Mouse (Mus musculus) limb, embryonic 14.5 days (tissue): ENCODE results near the gene Nup205. TPM values are rescaled to one million over a fixed set of nuclear protein-coding genes. Genes with fewer than 3 reads are reported as not detected.
"Not testable (repeated sequence)": the region's sequence is repeated elsewhere in the genome, so short reads cannot be mapped to it uniquely, and the experiment has no call there.

Experiments used
- ATAC-seq: fragments of 200-750 bp; cut with Nextera tagmentation; 2 replicates; pipeline ENCODE4 v1.8.0; 2017; ENCODE audit warnings: low read depth, moderate number of reproducible peaks, moderate TSS enrichment; ENCODE audit not compliant: low FRiP score
- DNase-seq: peaks from one replicate; pipeline ENCODE4 v3.0.0-alpha.2; 2015; ENCODE audit warnings: low spot score
- H3K27ac ChIP-seq: fragments of 300-500 bp; sonication (generic); replicated peaks from 2 replicates; pipeline ENCODE4 v1.5.1; 2014; ENCODE audit warnings: low read depth, mild to moderate bottlenecking, low read length, moderate library complexity, mixed read lengths
- H3K27me3 ChIP-seq: fragments of 300-500 bp; sonication (generic); 2 replicates; pipeline ENCODE4 v1.6.1; 2014; ENCODE audit warnings: low read length, mixed read lengths; ENCODE audit not compliant: control insufficient read depth, insufficient read depth
- H3K36me3 ChIP-seq: fragments of 300-500 bp; sonication (generic); 2 replicates; pipeline ENCODE4 v1.6.1; 2014; ENCODE audit warnings: mild to moderate bottlenecking, low read length, moderate library complexity, mixed read lengths; ENCODE audit not compliant: control insufficient read depth, insufficient read depth
- H3K4me1 ChIP-seq: fragments of 300-500 bp; sonication (generic); 2 replicates; pipeline ENCODE4 v1.6.1; 2014; ENCODE audit warnings: antibody characterized with exemption, low read length, mixed read lengths; ENCODE audit not compliant: control insufficient read depth, insufficient read depth
- H3K4me2 ChIP-seq: fragments of 300-500 bp; sonication (generic); replicated peaks from 2 replicates; pipeline ENCODE4 v1.6.1; 2014; ENCODE audit warnings: low read depth, mild to moderate bottlenecking, low read length, moderate library complexity; ENCODE audit not compliant: severe bottlenecking
- H3K4me3 ChIP-seq: fragments of 300-500 bp; sonication (generic); replicated peaks from 2 replicates; pipeline ENCODE4 v1.5.1; 2014; ENCODE audit warnings: low read length
- H3K9ac ChIP-seq: fragments of 300-500 bp; sonication (generic); 2 replicates; pipeline ENCODE4 v1.6.1; 2014; ENCODE audit warnings: mild to moderate bottlenecking, low read depth, low read length, moderate library complexity; ENCODE audit not compliant: severe bottlenecking
- H3K9me3 ChIP-seq: fragments of 300-500 bp; sonication (generic); 2 replicates; pipeline ENCODE4 v1.6.1; 2016; ENCODE audit warnings: low read length; ENCODE audit not compliant: control insufficient read depth
- POLR2A ChIP-seq: fragments of 200-500 bp; IDR thresholded peaks from 2 replicates; pipeline ENCODE4 v1.8.0; 2012; ENCODE audit warnings: inconsistent platforms, mild to moderate bottlenecking, moderate library complexity, borderline replicate concordance; ENCODE audit not compliant: insufficient read depth, insufficient read length; ENCODE audit errors: extremely low read depth
- WGBS: fragments of 180-500 bp; shearing (Covaris S2); extraction: QIAGEN DNeasy Blood & Tissue Kit; methylation state at CpG from one replicate; pipeline ENCODE4 v1.1.7; 2014; 5-methylcytosine and 5-hydroxymethylcytosine counted together
- polyA plus RNA-seq, 2 experiments: library from polyadenylated mRNA; depleted of rRNA in 1 of 2; stranded (reverse) in 1 of 2; unstranded in 1 of 2; fragments of >200 nt; fragmentation: Nextera tagmentation in 1 of 2; extraction: Ambion mirVana in 1 of 2; gene quantifications; 2 replicates each; pipeline versions ENCODE4 v1.2.1 to v1.2.3; 2012 to 2014

Nup205 gene
- polyA plus RNA-seq, 2 experiments: 38.7 to 48.4 TPM

GRCm38 (mm10) chr6:35140351-35140750 is 36.9 kb upstream of the Nup205 start:
- Histone ChIP-seq H3K36me3 (no peaks in the 10 kb centered on the region), H3K4me1 (no peaks in the 10 kb centered on the region), H3K27me3 (no peaks in the 10 kb centered on the region), H3K4me2 (no peak overlapping the region), H3K27ac (no peak overlapping the region), H3K4me3 (no peak overlapping the region), H3K9me3 (peaks cover 4% of the 10 kb centered on the region), H3K9ac (no peak overlapping the region)
- no peak for ATAC-seq
- TF ChIP-seq POLR2A: no peak
- 87% methylated on average over 1 of the region's 1 CpGs for WGBS
- no peak for DNase-seq

GRCm38 (mm10) chr6:35145569-35145968 is 31.7 kb upstream of the Nup205 start:
- WGBS: 76% methylated on average over 2 of the region's 2 CpGs
- H3K36me3 ChIP-seq: no peaks in the 10 kb centered on the region
- no peak for ATAC-seq

GRCm38 (mm10) chr6:35147726-35148422 is 29.3 kb upstream of the Nup205 start:
- ATAC-seq (no peak), DNase-seq (no peak)
- H3K27me3 ChIP-seq: no peaks in the 10 kb centered on the region
- no peak overlapping the region for H3K27ac ChIP-seq
- no peak for TF ChIP-seq POLR2A
- H3K9me3 ChIP-seq: peaks cover 7% of the 10 kb centered on the region
- no peak overlapping the region for H3K9ac ChIP-seq
- no peak overlapping the region for H3K4me3 ChIP-seq
- 88% methylated on average over 3 of the region's 3 CpGs for WGBS
- H3K36me3 ChIP-seq: no peaks in the 10 kb centered on the region
- no peak overlapping the region for H3K4me2 ChIP-seq
- H3K4me1 ChIP-seq: no peaks in the 10 kb centered on the region

More at GRCm38 (mm10) chr6:35145569-35145968, 31.7 kb upstream of the Nup205 start:
- Histone ChIP-seq H3K4me3 (no peak overlapping the region), H3K27ac (no peak overlapping the region), H3K9me3 (peaks cover 7% of the 10 kb centered on the region), H3K4me1 (no peaks in the 10 kb centered on the region), H3K27me3 (no peaks in the 10 kb centered on the region), H3K4me2 (no peak overlapping the region), H3K9ac (no peak overlapping the region)
- TF ChIP-seq POLR2A: no peak
- no peak for DNase-seq

GRCm38 (mm10) chr6:35154540-35154939 is 22.7 kb upstream of the Nup205 start:
- H3K27me3 ChIP-seq: no peaks in the 10 kb centered on the region
- H3K9me3 ChIP-seq: no peaks in the 10 kb centered on the region
- no peak overlapping the region for H3K27ac ChIP-seq
- no peak overlapping the region for H3K9ac ChIP-seq
- H3K4me2 ChIP-seq: no peak overlapping the region
- no peak for DNase-seq
- no peak for TF ChIP-seq POLR2A
- no peaks in the 10 kb centered on the region for H3K4me1 ChIP-seq
- H3K36me3 ChIP-seq: no peaks in the 10 kb centered on the region
- no peak overlapping the region for H3K4me3 ChIP-seq
- no peak for ATAC-seq

- Histone ChIP-seq H3K27ac (no peak overlapping the region), H3K27me3 (no peaks in the 10 kb centered on the region), H3K9ac (no peak overlapping the region), H3K36me3 (no peaks in the 10 kb centered on the region), H3K4me2 (no peak overlapping the region), H3K4me3 (no peak overlapping the region), H3K4me1 (no peaks in the 10 kb centered on the region), H3K9me3 (no peaks in the 10 kb centered on the region)
- 75% methylated on average over 4 of the region's 4 CpGs for WGBS
- ATAC-seq (no peak), DNase-seq (no peak)
- TF ChIP-seq POLR2A: no peak
These were observed 8.0 kb upstream of the Nup205 start for GRCm38 (mm10) chr6:35169250-35169649.

GRCm38 (mm10) chr6:35172028-35172427 is 5.2 kb upstream of the Nup205 start:
- WGBS: 70% methylated on average over 3 of the region's 3 CpGs

More at GRCm38 (mm10) chr6:35172028-35172427, 5.2 kb upstream of the Nup205 start:
- H3K9ac ChIP-seq, H3K27ac ChIP-seq, DNase-seq, H3K4me1 ChIP-seq, H3K9me3 ChIP-seq, H3K4me3 ChIP-seq, H3K27me3 ChIP-seq, ATAC-seq, H3K4me2 ChIP-seq, H3K36me3 ChIP-seq: not testable (repeated sequence)
